Mouse (Mus musculus): ENCODE measurements around the gene Gtpbp2. TPM values are rescaled to one million over a fixed set of nuclear protein-coding genes. Genes with fewer than 3 reads are reported as not detected.

Gtpbp2 gene
- 125 TPM for polyA plus RNA-seq (2012; fragmentation: generic; extraction: Trizol)

DNA sequence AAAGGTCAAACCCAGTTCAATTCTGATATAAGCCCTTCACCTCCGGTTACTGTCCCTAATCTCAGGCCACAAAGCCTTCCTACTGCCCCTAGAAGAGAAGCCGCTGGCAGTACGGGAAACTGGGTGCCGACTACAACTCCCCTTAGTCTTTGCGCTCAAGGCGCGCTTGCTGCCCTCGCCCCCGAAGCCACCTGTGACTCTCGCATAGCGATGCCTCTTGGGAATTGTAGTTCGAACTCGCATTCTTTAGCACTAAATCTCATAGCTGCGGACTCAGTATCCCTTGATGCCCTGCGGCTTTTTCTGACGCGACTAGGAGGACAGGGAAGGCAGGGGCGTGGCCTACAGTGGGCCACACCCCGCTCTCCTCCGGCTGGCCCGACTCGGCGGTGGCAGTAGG lies at the start of gene Gtpbp2:
TSS of gene Gtpbp2 (plus strand) at position 347 of the 400 bp plus-strand sequence.
- Histone ChIP-seq H3K4me3 (peak within 1 kb of the TSS; percentile 94), H3K36me3 (ENCODE audit: control insufficient read depth, insufficient read depth) (peaks cover 27% of the 10 kb centered on the region), H3K79me2 (ENCODE audit: control insufficient read depth, insufficient read depth) (peaks cover 38% of the 10 kb centered on the region), H3K27me3 (ENCODE audit: control insufficient read depth, insufficient read depth, insufficient read length) (no peaks in the 10 kb centered on the region), H3ac (ENCODE audit: control insufficient read depth, insufficient read length) (peak within 1 kb of the TSS; percentile 66), H3K4me2 (ENCODE audit: low read depth) (peak within 1 kb of the TSS; percentile 99)
- TF ChIP-seq TCF3 (IDR thresholded peaks at IDR 0.05; ENCODE audit: insufficient read length, low read depth) (no peak), MYOG (IDR thresholded peaks at IDR 0.05; ENCODE audit: control insufficient read depth in 1 of 3, insufficient read depth in 1 of 3, insufficient read length in 2 of 3, low read depth in 2 of 3) (peak in 2 of 3 experiments; percentile 37 to 75), TCF12 (IDR thresholded peaks at IDR 0.05; ENCODE audit: insufficient read depth, poor library complexity, severe bottlenecking) (no peak), CEBPB (IDR thresholded peaks at IDR 0.05; ENCODE audit: insufficient read depth, poor library complexity, severe bottlenecking) (no peak), POLR2AphosphoS2 (IDR thresholded peaks at IDR 0.05; ENCODE audit: insufficient read length, low read depth) (no peak), REST (IDR thresholded peaks at IDR 0.05; ENCODE audit: insufficient read depth, insufficient read length) (no peak), MAX (IDR thresholded peaks at IDR 0.05; ENCODE audit: low read depth) (no peak), SRF (IDR thresholded peaks at IDR 0.05; ENCODE audit: control insufficient read depth, insufficient read length, low read depth) (peak; percentile 55), USF1 (IDR thresholded peaks at IDR 0.05; ENCODE audit: low read depth) (peak; percentile 73), POLR2A (IDR thresholded peaks at IDR 0.05; ENCODE audit: insufficient read length, low read depth) (peak; percentile 38), MYOD1 (IDR thresholded peaks at IDR 0.05; ENCODE audit: control insufficient read depth in 1 of 3, insufficient read length in 2 of 3, low read depth in 2 of 3) (peak in 1 of 3 experiments; percentile 70), E2F4 (IDR thresholded peaks at IDR 0.05; ENCODE audit: insufficient read depth) (no peak)

DNA sequence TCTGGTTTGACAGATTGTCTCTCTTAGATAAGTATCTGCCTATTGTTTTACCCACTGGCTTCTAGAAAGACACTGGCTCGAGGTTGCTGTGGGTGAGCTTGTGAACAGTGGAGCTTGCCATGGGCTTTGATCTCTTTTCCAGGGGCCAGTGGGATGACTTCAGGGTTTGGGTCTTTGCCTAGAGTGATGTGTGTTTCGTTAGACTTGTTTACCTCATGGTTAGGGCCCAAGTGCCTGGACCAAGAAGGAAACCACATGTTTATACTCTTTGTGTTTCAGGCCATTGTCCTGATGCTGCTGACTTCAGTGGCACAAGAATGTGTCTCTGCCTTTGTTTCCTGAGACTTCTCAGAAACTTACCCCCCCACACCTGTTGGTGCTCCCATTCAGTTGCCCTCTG lies 45.3 kb upstream of the Gtpbp2 start:
- Histone ChIP-seq H3ac (ENCODE audit: control insufficient read depth, insufficient read length) (no peak overlapping the region), H3K27me3 (ENCODE audit: control insufficient read depth, insufficient read depth, insufficient read length) (no peaks in the 10 kb centered on the region), H3K36me3 (ENCODE audit: control insufficient read depth, insufficient read depth) (no peaks in the 10 kb centered on the region), H3K4me2 (ENCODE audit: low read depth) (no peak overlapping the region), H3K4me3 (no peak overlapping the region), H3K79me2 (ENCODE audit: control insufficient read depth, insufficient read depth) (peaks cover 29% of the 10 kb centered on the region)
- TF ChIP-seq MYOD1 (IDR thresholded peaks at IDR 0.05; ENCODE audit: control insufficient read depth in 1 of 3, insufficient read length in 2 of 3, low read depth in 2 of 3): no peak
- TF ChIP-seq REST (IDR thresholded peaks at IDR 0.05; ENCODE audit: insufficient read depth, insufficient read length): no peak
- no peak for TF ChIP-seq TCF12 (IDR thresholded peaks at IDR 0.05; ENCODE audit: insufficient read depth, poor library complexity, severe bottlenecking)
- no peak for TF ChIP-seq POLR2A (IDR thresholded peaks at IDR 0.05; ENCODE audit: insufficient read length, low read depth)
- no peak for TF ChIP-seq CEBPB (IDR thresholded peaks at IDR 0.05; ENCODE audit: insufficient read depth, poor library complexity, severe bottlenecking)
- TF ChIP-seq E2F4 (IDR thresholded peaks at IDR 0.05; ENCODE audit: insufficient read depth): no peak
- no peak for TF ChIP-seq USF1 (IDR thresholded peaks at IDR 0.05; ENCODE audit: low read depth)
- no peak for TF ChIP-seq TCF3 (IDR thresholded peaks at IDR 0.05; ENCODE audit: insufficient read length, low read depth)
- no peak for TF ChIP-seq POLR2AphosphoS2 (IDR thresholded peaks at IDR 0.05; ENCODE audit: insufficient read length, low read depth)
- no peak for TF ChIP-seq MYOG (IDR thresholded peaks at IDR 0.05; ENCODE audit: control insufficient read depth in 1 of 3, insufficient read depth in 1 of 3, insufficient read length in 2 of 3, low read depth in 2 of 3)
- TF ChIP-seq SRF (IDR thresholded peaks at IDR 0.05; ENCODE audit: control insufficient read depth, insufficient read length, low read depth): no peak

DNA sequence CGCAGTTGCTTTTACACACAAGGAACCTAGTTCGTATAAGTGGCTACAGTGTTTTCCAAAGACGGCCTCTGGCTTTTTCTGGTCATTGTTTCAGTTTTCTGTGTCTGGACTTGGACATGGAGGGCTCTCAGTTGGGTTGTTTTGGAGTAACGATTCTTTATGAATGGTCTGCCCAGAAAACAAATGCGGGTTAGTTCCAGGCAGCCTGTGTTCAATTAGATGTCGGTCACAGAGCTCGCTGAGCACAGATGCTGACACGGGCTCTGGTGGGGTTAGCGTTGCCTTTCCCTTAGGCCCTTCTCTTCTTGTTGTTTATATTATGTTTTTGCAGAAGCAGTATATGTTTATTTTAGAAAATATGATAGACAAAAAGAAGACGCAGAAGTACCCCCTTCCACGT lies 44.7 kb upstream of the Gtpbp2 start:
- Histone ChIP-seq H3K79me2 (ENCODE audit: control insufficient read depth, insufficient read depth) (peaks cover 28% of the 10 kb centered on the region), H3K4me2 (ENCODE audit: low read depth) (no peak overlapping the region), H3K27me3 (ENCODE audit: control insufficient read depth, insufficient read depth, insufficient read length) (no peaks in the 10 kb centered on the region), H3K4me3 (no peak overlapping the region), H3K36me3 (ENCODE audit: control insufficient read depth, insufficient read depth) (no peaks in the 10 kb centered on the region), H3ac (ENCODE audit: control insufficient read depth, insufficient read length) (no peak overlapping the region)
- TF ChIP-seq USF1 (IDR thresholded peaks at IDR 0.05; ENCODE audit: low read depth): no peak
- TF ChIP-seq SRF (IDR thresholded peaks at IDR 0.05; ENCODE audit: control insufficient read depth, insufficient read length, low read depth): no peak
- no peak for TF ChIP-seq CEBPB (IDR thresholded peaks at IDR 0.05; ENCODE audit: insufficient read depth, poor library complexity, severe bottlenecking)
- TF ChIP-seq MAX (IDR thresholded peaks at IDR 0.05; ENCODE audit: low read depth): no peak
- no peak for TF ChIP-seq TCF12 (IDR thresholded peaks at IDR 0.05; ENCODE audit: insufficient read depth, poor library complexity, severe bottlenecking)
- TF ChIP-seq E2F4 (IDR thresholded peaks at IDR 0.05; ENCODE audit: insufficient read depth): no peak
- TF ChIP-seq REST (IDR thresholded peaks at IDR 0.05; ENCODE audit: insufficient read depth, insufficient read length): no peak
- no peak for TF ChIP-seq POLR2A (IDR thresholded peaks at IDR 0.05; ENCODE audit: insufficient read length, low read depth)
- no peak for TF ChIP-seq POLR2AphosphoS2 (IDR thresholded peaks at IDR 0.05; ENCODE audit: insufficient read length, low read depth)
- no peak for TF ChIP-seq MYOD1 (IDR thresholded peaks at IDR 0.05; ENCODE audit: control insufficient read depth in 1 of 3, insufficient read length in 2 of 3, low read depth in 2 of 3)
- no peak for TF ChIP-seq TCF3 (IDR thresholded peaks at IDR 0.05; ENCODE audit: insufficient read length, low read depth)
- no peak for TF ChIP-seq MYOG (IDR thresholded peaks at IDR 0.05; ENCODE audit: control insufficient read depth in 1 of 3, insufficient read depth in 1 of 3, insufficient read length in 2 of 3, low read depth in 2 of 3)

DNA sequence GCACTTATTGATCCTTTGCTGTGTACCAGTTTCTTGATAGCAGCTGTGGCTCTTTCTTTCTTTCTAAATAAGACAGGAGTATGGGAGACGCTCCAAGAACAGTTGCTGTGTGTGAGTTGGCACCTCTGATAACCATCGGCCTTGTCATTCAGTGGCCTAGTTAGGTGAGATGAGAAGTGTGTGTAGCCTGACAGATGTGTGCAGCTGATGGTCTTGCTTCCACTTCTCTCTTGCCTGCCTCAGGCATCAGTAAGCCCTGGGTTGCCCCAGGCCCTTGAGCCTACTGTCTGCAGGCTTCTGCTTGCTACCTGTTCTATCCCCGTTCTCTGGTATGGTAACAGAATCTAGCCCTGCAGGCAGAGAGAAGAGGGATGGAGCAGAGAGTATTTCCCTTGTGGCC lies 44.0 kb upstream of the Gtpbp2 start:
- Histone ChIP-seq H3K4me2 (ENCODE audit: low read depth) (no peak overlapping the region), H3K4me3 (no peak overlapping the region), H3K79me2 (ENCODE audit: control insufficient read depth, insufficient read depth) (peaks cover 21% of the 10 kb centered on the region), H3ac (ENCODE audit: control insufficient read depth, insufficient read length) (no peak overlapping the region), H3K27me3 (ENCODE audit: control insufficient read depth, insufficient read depth, insufficient read length) (no peaks in the 10 kb centered on the region), H3K36me3 (ENCODE audit: control insufficient read depth, insufficient read depth) (no peaks in the 10 kb centered on the region)
- no peak for TF ChIP-seq MYOG (IDR thresholded peaks at IDR 0.05; ENCODE audit: control insufficient read depth in 1 of 3, insufficient read depth in 1 of 3, insufficient read length in 2 of 3, low read depth in 2 of 3)
- TF ChIP-seq SRF (IDR thresholded peaks at IDR 0.05; ENCODE audit: control insufficient read depth, insufficient read length, low read depth): no peak
- TF ChIP-seq E2F4 (IDR thresholded peaks at IDR 0.05; ENCODE audit: insufficient read depth): no peak
- TF ChIP-seq USF1 (IDR thresholded peaks at IDR 0.05; ENCODE audit: low read depth): no peak
- no peak for TF ChIP-seq MAX (IDR thresholded peaks at IDR 0.05; ENCODE audit: low read depth)
- TF ChIP-seq CEBPB (IDR thresholded peaks at IDR 0.05; ENCODE audit: insufficient read depth, poor library complexity, severe bottlenecking): no peak
- no peak for TF ChIP-seq TCF12 (IDR thresholded peaks at IDR 0.05; ENCODE audit: insufficient read depth, poor library complexity, severe bottlenecking)
- no peak for TF ChIP-seq TCF3 (IDR thresholded peaks at IDR 0.05; ENCODE audit: insufficient read length, low read depth)
- no peak for TF ChIP-seq MYOD1 (IDR thresholded peaks at IDR 0.05; ENCODE audit: control insufficient read depth in 1 of 3, insufficient read length in 2 of 3, low read depth in 2 of 3)
- no peak for TF ChIP-seq REST (IDR thresholded peaks at IDR 0.05; ENCODE audit: insufficient read depth, insufficient read length)
- TF ChIP-seq POLR2AphosphoS2 (IDR thresholded peaks at IDR 0.05; ENCODE audit: insufficient read length, low read depth): no peak
- TF ChIP-seq POLR2A (IDR thresholded peaks at IDR 0.05; ENCODE audit: insufficient read length, low read depth): no peak

Measured in myocyte (in vitro differentiated cells).